Mouse (Mus musculus) limb, embryonic 15.5 days (tissue): Measurements from ENCODE around the gene Ephb1. TPM values are rescaled to one million over a fixed set of nuclear protein-coding genes. Genes with fewer than 3 reads are reported as not detected.

Experiments
- ATAC-seq: fragments of 200-750 bp; cut with Nextera tagmentation; 2 replicates; pipeline ENCODE4 v1.8.0; 2017; ENCODE audit warnings: low read depth, moderate TSS enrichment; ENCODE audit not compliant: insufficient number of reproducible peaks, low FRiP score, low TSS enrichment
- H3K27ac ChIP-seq: fragments of 300-500 bp; sonication (generic); 2 replicates; pipeline ENCODE4 v1.5.1; 2015; ENCODE audit warnings: moderate library complexity, mild to moderate bottlenecking, inconsistent platforms
- H3K27me3 ChIP-seq: fragments of 300-500 bp; sonication (generic); 2 replicates; pipeline ENCODE4 v1.6.1; 2015; ENCODE audit warnings: inconsistent platforms
- H3K36me3 ChIP-seq: fragments of 300-500 bp; sonication (generic); 2 replicates; pipeline ENCODE4 v1.6.1; 2015; ENCODE audit warnings: inconsistent platforms
- H3K4me1 ChIP-seq: fragments of 300-500 bp; sonication (generic); 2 replicates; pipeline ENCODE4 v1.6.1; 2015; ENCODE audit warnings: inconsistent platforms
- H3K4me2 ChIP-seq: fragments of 300-500 bp; sonication (generic); 2 replicates; pipeline ENCODE4 v1.6.1; 2015; ENCODE audit warnings: mild to moderate bottlenecking, inconsistent platforms
- H3K4me3 ChIP-seq: fragments of 300-500 bp; sonication (generic); 2 replicates; pipeline ENCODE4 v1.5.1; 2015; ENCODE audit warnings: mild to moderate bottlenecking, inconsistent platforms
- H3K9ac ChIP-seq: fragments of 300-500 bp; sonication (generic); 2 replicates; pipeline ENCODE4 v1.6.1; 2015; ENCODE audit warnings: inconsistent platforms
- H3K9me3 ChIP-seq: fragments of 300-500 bp; sonication (generic); 2 replicates; pipeline ENCODE4 v1.6.1; 2016; ENCODE audit warnings: inconsistent platforms
- WGBS: fragments of 180-500 bp; shearing (Covaris S2); methylation state at CpG from one replicate; pipeline ENCODE4 v1.1.7; 2015; 5-methylcytosine and 5-hydroxymethylcytosine counted together
- polyA plus RNA-seq: library from polyadenylated mRNA; unstranded; fragments of >200 nt; fragmentation: Nextera tagmentation; extraction: Ambion mirVana; gene quantifications from 2 replicates; pipeline ENCODE4 v1.2.1, GENCODE M21; 2015

The Ephb1 gene
- polyA plus RNA-seq, 1 experiment from 2014 or later, result 2.5 TPM

GRCm38 (mm10) chr9:102073404-102073803 is 281.1 kb downstream of the Ephb1 start:
- no peaks in the 10 kb centered on the region for H3K36me3 ChIP-seq
- H3K27ac ChIP-seq, result no peak overlapping the region
- ATAC-seq, result no peak
- H3K9me3 ChIP-seq, result no peaks in the 10 kb centered on the region
- no peak overlapping the region for H3K9ac ChIP-seq
- H3K4me1 ChIP-seq, result no peaks in the 10 kb centered on the region
- H3K27me3 ChIP-seq, result no peaks in the 10 kb centered on the region
- H3K4me2 ChIP-seq, result no peak overlapping the region
- 85% methylated on average over 5 of the region's 5 CpGs for WGBS
- no peak overlapping the region for H3K4me3 ChIP-seq

- H3K36me3 ChIP-seq, result no peaks in the 10 kb centered on the region
- no peak overlapping the region for H3K27ac ChIP-seq
- no peak overlapping the region for H3K9ac ChIP-seq
- H3K4me2 ChIP-seq, result no peak overlapping the region
- 74% methylated on average over 3 of the region's 3 CpGs for WGBS
- H3K4me3 ChIP-seq, result no peak overlapping the region
- no peaks in the 10 kb centered on the region for H3K4me1 ChIP-seq
- no peaks in the 10 kb centered on the region for H3K9me3 ChIP-seq
- no peaks in the 10 kb centered on the region for H3K27me3 ChIP-seq
- ATAC-seq, result no peak
Measured at GRCm38 (mm10) chr9:102069151-102069882, 285.2 kb downstream of the Ephb1 start.

GRCm38 (mm10) chr9:102066601-102067000 is 287.9 kb downstream of the Ephb1 start:
- ATAC-seq, result no peak
- Histone ChIP-seq H3K27ac (no peak overlapping the region), H3K27me3 (no peaks in the 10 kb centered on the region), H3K36me3 (no peaks in the 10 kb centered on the region), H3K9ac (no peak overlapping the region), H3K4me1 (no peaks in the 10 kb centered on the region), H3K9me3 (no peaks in the 10 kb centered on the region), H3K4me3 (no peak overlapping the region), H3K4me2 (no peak overlapping the region)
- 66% methylated on average over 10 of the region's 10 CpGs for WGBS

- Histone ChIP-seq H3K27ac (no peak overlapping the region), H3K9me3 (no peaks in the 10 kb centered on the region), H3K4me2 (no peak overlapping the region), H3K9ac (no peak overlapping the region), H3K36me3 (no peaks in the 10 kb centered on the region), H3K4me3 (no peak overlapping the region), H3K27me3 (no peaks in the 10 kb centered on the region), H3K4me1 (no peaks in the 10 kb centered on the region)
- WGBS, result 26% methylated on average over 2 of the region's 2 CpGs
- ATAC-seq, result no peak
Measured at GRCm38 (mm10) chr9:102045886-102046285, 308.6 kb downstream of the Ephb1 start.

GRCm38 (mm10) chr9:102045111-102045861 is 309.2 kb downstream of the Ephb1 start:
- no peak overlapping the region for H3K27ac ChIP-seq
- 40% methylated on average over 8 of the region's 8 CpGs for WGBS
- H3K4me2 ChIP-seq, result no peak overlapping the region
- no peaks in the 10 kb centered on the region for H3K27me3 ChIP-seq
- no peaks in the 10 kb centered on the region for H3K4me1 ChIP-seq
- no peak overlapping the region for H3K4me3 ChIP-seq
- ATAC-seq, result no peak
- no peaks in the 10 kb centered on the region for H3K9me3 ChIP-seq
- no peak overlapping the region for H3K9ac ChIP-seq
- H3K36me3 ChIP-seq, result no peaks in the 10 kb centered on the region

GRCm38 (mm10) chr9:102039011-102039733 is 315.3 kb downstream of the Ephb1 start:
- Histone ChIP-seq H3K27me3 (no peaks in the 10 kb centered on the region), H3K9me3 (no peaks in the 10 kb centered on the region), H3K4me1 (no peaks in the 10 kb centered on the region), H3K4me3 (no peak overlapping the region), H3K36me3 (no peaks in the 10 kb centered on the region), H3K27ac (no peak overlapping the region), H3K4me2 (no peak overlapping the region), H3K9ac (no peak overlapping the region)
- 73% methylated on average over 6 of the region's 6 CpGs for WGBS
- ATAC-seq, result no peak

- H3K9me3 ChIP-seq, result no peaks in the 10 kb centered on the region
- H3K36me3 ChIP-seq, result no peaks in the 10 kb centered on the region
- H3K9ac ChIP-seq, result no peak overlapping the region
- 56% methylated on average over 5 of the region's 5 CpGs for WGBS
- ATAC-seq, result no peak
- no peak overlapping the region for H3K4me2 ChIP-seq
- H3K27me3 ChIP-seq, result no peaks in the 10 kb centered on the region
- no peaks in the 10 kb centered on the region for H3K4me1 ChIP-seq
- H3K27ac ChIP-seq, result no peak overlapping the region
- no peak overlapping the region for H3K4me3 ChIP-seq
Measured at GRCm38 (mm10) chr9:102036132-102036531, 318.4 kb downstream of the Ephb1 start.

GRCm38 (mm10) chr9:102033231-102033630 is 321.3 kb downstream of the Ephb1 start:
- Histone ChIP-seq H3K4me2 (no peak overlapping the region), H3K9me3 (no peaks in the 10 kb centered on the region), H3K4me3 (no peak overlapping the region), H3K27ac (no peak overlapping the region), H3K4me1 (no peaks in the 10 kb centered on the region), H3K9ac (no peak overlapping the region), H3K36me3 (no peaks in the 10 kb centered on the region), H3K27me3 (no peaks in the 10 kb centered on the region)
- 66% methylated on average over 5 of the region's 5 CpGs for WGBS
- no peak for ATAC-seq

- H3K4me1 ChIP-seq, result no peaks in the 10 kb centered on the region
- H3K4me2 ChIP-seq, result no peak overlapping the region
- 69% methylated on average over 8 of the region's 8 CpGs for WGBS
- H3K27ac ChIP-seq, result no peak overlapping the region
- no peak for ATAC-seq
- no peak overlapping the region for H3K9ac ChIP-seq
- H3K36me3 ChIP-seq, result no peaks in the 10 kb centered on the region
- H3K4me3 ChIP-seq, result no peak overlapping the region
- H3K9me3 ChIP-seq, result no peaks in the 10 kb centered on the region
- H3K27me3 ChIP-seq, result no peaks in the 10 kb centered on the region
Measured at GRCm38 (mm10) chr9:102032376-102032775, 322.1 kb downstream of the Ephb1 start.

GRCm38 (mm10) chr9:102029661-102030060 is 324.8 kb downstream of the Ephb1 start:
- ATAC-seq, result no peak
- no peaks in the 10 kb centered on the region for H3K36me3 ChIP-seq
- no peaks in the 10 kb centered on the region for H3K27me3 ChIP-seq
- 81% methylated on average over 7 of the region's 7 CpGs for WGBS
- H3K9me3 ChIP-seq, result no peaks in the 10 kb centered on the region
- H3K4me3 ChIP-seq, result no peak overlapping the region
- no peak overlapping the region for H3K9ac ChIP-seq
- H3K27ac ChIP-seq, result no peak overlapping the region
- no peak overlapping the region for H3K4me2 ChIP-seq
- H3K4me1 ChIP-seq, result no peaks in the 10 kb centered on the region

GRCm38 (mm10) chr9:102026136-102026535 is 328.4 kb downstream of the Ephb1 start:
- no peaks in the 10 kb centered on the region for H3K27me3 ChIP-seq
- no peaks in the 10 kb centered on the region for H3K36me3 ChIP-seq
- no peak overlapping the region for H3K4me2 ChIP-seq
- no peak for ATAC-seq
- no peaks in the 10 kb centered on the region for H3K9me3 ChIP-seq
- 72% methylated on average over 2 of the region's 2 CpGs for WGBS
- no peak overlapping the region for H3K27ac ChIP-seq
- H3K9ac ChIP-seq, result no peak overlapping the region
- no peaks in the 10 kb centered on the region for H3K4me1 ChIP-seq
- H3K4me3 ChIP-seq, result no peak overlapping the region

GRCm38 (mm10) chr9:102025141-102025540 is 329.4 kb downstream of the Ephb1 start:
- no peak overlapping the region for H3K4me3 ChIP-seq
- no peaks in the 10 kb centered on the region for H3K27me3 ChIP-seq
- no peak overlapping the region for H3K27ac ChIP-seq
- H3K36me3 ChIP-seq, result no peaks in the 10 kb centered on the region
- 85% methylated on average over 6 of the region's 6 CpGs for WGBS
- ATAC-seq, result no peak
- H3K4me2 ChIP-seq, result no peak overlapping the region
- H3K9ac ChIP-seq, result no peak overlapping the region
- H3K9me3 ChIP-seq, result no peaks in the 10 kb centered on the region
- no peaks in the 10 kb centered on the region for H3K4me1 ChIP-seq
